Mouse (Mus musculus) retina, embryonic 14.5 days (tissue): Measurements from ENCODE around the gene Hipk1.

Experiments
- DNase-seq: peaks from one replicate; pipeline ENCODE4 v3.0.0-alpha.2; 2015; ENCODE audit warnings: low spot score

Gene Hipk1

DNA sequence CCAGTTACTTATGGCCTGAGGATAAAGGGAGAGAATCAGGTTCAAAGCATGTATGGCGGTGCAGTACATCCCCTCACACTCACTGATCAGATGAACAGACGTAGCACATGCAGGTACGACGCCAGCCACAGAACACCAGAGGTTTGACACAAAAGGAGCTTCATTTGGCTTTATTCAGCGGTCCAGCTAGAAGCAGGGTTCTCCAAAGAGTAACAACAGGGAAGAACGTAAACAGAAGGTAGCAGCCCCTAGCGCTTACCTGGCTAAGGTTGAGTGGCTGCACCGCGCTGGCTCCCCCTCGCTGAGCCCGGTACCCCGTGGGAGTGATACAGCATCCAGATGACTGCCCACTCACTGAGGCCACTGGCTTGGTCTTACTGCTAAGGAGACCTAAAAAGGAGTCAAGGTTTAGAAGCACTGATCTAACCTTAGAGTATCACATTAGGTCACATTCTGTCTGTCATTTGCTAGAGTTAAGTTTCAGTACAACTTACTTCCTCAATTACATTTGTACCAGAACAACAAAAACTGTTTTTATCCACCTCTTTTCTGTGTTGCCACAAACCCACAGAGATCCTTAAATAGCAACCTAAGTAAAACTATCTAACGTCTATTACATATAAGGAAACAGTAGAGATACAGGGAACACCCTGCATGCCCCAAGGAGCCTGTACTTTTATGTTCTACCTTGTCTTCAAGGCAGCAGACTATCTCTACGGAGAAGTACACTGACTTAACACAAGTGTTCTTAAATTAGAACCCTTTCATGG is 46.2 kb downstream of the Hipk1 start:
- no peak for DNase-seq

GRCm38 (mm10) chr3:103743208-103743607 is 48.2 kb downstream of the Hipk1 start:
- no peak for DNase-seq

GRCm38 (mm10) chr3:103740342-103740741 is 51.0 kb downstream of the Hipk1 start:
- DNase-seq, result no peak

DNA sequence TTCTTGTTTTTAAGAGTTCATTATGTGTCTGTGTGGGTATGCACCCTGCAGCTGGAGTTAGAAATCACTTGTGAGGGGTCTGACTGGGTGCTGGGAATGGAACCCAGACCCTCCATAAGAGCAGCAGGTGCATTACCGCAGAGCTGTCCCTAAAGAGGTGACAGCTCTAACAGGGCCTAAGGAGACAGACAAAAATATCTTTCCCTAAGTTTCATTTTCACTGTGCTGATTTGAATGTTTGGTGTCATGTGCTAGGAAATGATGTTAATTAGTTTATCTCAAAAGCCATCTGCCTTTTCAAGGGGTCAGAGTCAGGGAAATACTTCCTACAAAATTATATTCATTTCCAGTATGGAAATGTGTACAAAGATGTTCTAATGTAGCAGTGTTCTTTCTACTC is 52.0 kb downstream of the Hipk1 start, which contains the start of gene Gm10964:
TSS of gene Gm10964 (plus strand) at position 38 of the 400 bp plus-strand sequence.
- no peak for DNase-seq

DNA sequence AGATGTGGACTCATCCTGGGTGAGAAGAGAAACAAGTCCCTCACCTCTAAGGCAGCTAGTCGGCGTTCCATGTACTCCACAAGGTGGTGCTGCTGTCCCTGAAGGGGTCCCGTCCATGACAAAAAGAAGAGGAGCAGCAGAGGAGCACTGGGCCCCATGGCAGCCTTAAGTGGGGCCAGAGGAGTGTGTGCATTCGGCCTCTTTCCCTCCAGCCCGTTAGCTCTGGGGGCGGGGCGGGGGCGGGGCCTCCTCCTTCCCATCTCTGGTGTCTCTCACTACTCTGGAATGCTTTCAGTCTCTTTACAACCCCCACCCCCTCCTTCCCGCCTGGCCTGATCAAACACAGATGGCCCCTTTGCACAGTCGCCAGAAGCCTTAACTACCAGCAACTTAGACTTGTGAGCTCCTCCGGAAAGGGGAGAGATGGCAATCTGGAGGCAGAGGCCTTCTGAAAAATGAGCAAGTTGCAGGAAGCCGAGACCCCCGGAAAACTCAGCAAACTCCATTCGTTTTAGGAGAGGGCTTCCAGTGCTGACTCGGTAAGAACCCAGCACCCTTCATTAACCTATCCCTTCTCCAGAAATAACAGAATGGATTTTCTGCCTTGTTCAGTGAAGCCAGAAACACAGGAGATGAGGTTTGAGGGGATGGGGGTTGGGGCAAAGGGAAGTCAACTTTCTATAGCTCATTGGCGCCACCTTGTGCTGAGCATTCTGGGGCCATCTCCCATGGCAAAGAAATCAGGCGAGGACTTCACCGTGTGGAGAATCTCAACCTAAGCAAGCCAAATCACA is 53.4 kb downstream of the Hipk1 start, which contains the start of gene Olfml3:
TSS of gene Olfml3 (minus strand) at position 224 of the 794 bp plus-strand sequence.
- DNase-seq, result peak; percentile 96

DNA sequence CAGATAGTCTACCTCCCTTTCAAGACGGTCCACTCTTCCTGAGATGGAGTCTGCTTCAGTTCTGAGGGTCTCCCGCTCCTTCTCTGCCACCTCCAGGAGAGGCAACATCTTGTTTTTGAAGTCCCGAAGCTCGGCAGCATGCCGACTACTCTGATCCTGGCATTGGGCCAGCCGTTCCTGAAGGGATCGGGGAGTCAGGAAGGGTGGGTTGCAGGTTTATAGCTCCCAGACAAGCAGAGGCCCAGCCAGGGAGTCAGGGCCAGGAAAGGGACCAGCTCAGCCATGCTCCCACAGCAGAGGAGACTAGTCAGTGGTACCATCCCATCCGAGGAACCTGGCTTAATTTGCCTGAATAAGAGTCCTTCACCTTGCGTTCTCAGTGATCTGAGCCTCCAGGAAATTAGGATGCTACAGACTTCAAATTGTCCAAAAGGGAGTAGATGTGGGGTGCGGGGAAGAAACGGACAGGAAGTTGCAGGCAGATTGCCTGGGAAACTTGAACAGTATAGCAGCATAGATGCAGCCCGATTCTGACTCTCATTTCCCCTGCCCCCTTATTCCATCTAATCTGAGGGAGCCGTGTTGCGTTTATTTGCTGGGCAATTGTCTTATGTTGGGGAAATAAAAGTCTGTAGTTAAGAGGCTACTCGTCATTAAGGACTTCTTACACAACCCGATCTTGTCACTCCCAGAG is 54.2 kb downstream of the Hipk1 start:
- DNase-seq, result no peak

- DNase-seq, result no peak
These were observed 55.4 kb downstream of the Hipk1 start for GRCm38 (mm10) chr3:103735776-103736600.

- DNase-seq, result no peak
These were observed 56.5 kb downstream of the Hipk1 start for GRCm38 (mm10) chr3:103734696-103735519.

GRCm38 (mm10) chr3:103733799-103734695 is 57.3 kb downstream of the Hipk1 start:
- peak; percentile 34 for DNase-seq

DNA sequence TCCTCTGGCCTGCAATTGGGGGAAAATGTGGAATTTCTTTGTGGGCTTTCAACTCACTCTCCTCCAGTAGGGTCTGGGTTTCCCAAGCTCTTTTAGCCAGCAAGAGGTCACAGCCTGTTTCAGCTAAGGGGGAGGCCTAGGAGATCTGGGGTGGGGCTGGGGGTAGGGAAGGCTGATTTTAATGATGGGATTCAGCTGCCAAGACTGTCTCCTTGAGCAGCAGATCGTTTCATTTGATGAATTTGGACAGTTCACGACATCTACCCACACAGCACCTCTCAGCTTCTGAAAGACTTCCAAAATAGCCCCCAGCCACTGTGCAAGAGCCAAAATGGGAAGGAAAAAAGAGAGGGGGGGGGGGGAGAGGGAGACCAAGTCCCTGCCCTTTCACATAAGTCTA is 58.2 kb downstream of the Hipk1 start:
- DNase-seq, result no peak

DNA sequence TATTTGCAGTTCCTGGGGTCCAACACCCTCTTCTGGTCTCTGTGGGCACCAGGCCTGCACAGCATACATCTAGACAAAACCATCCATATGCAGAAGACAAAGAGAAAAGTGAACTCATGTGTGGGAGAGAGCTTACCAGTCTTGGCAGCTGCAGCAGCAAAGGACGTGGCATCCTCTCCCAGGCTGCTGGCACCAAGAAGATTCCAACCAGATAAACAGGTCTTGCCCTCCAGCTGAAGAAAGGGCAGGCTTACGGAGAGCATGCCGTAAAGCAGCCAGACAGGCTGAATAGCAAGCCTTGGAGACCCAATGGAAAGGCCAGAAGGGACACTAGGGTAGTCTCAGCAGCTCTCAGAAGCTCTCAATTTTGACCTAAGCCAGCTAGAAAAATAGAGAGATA is 59.2 kb downstream of the Hipk1 start:
- DNase-seq, result no peak

DNA sequence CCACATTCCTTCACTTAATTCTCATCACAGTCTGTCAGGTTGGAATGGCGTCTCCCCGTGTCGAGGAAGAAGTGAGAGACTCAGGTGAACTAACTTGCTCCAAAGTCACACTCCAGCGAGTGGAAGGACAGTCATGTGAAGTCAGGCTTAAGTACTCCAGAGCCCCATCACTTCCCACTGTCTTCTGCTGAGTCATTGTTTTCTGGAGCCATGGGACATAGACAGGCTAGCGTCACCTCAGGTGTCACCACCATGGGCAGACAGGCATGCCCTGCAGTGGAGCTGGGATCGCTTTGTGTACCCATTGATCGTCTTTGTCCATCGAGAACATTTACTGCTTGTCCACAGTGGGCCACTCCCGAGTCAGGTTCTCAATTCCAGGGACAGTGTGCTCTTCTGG is 61.5 kb downstream of the Hipk1 start:
- no peak for DNase-seq

- DNase-seq, result no peak
These were observed 63.5 kb downstream of the Hipk1 start for GRCm38 (mm10) chr3:103727813-103728326.

- no peak for DNase-seq
These were observed 64.7 kb downstream of the Hipk1 start for GRCm38 (mm10) chr3:103726642-103727041.

- no peak for DNase-seq
These were observed 67.2 kb downstream of the Hipk1 start for GRCm38 (mm10) chr3:103724137-103724536.

- no peak for DNase-seq
These were observed 72.6 kb downstream of the Hipk1 start for GRCm38 (mm10) chr3:103718728-103719127.

DNA sequence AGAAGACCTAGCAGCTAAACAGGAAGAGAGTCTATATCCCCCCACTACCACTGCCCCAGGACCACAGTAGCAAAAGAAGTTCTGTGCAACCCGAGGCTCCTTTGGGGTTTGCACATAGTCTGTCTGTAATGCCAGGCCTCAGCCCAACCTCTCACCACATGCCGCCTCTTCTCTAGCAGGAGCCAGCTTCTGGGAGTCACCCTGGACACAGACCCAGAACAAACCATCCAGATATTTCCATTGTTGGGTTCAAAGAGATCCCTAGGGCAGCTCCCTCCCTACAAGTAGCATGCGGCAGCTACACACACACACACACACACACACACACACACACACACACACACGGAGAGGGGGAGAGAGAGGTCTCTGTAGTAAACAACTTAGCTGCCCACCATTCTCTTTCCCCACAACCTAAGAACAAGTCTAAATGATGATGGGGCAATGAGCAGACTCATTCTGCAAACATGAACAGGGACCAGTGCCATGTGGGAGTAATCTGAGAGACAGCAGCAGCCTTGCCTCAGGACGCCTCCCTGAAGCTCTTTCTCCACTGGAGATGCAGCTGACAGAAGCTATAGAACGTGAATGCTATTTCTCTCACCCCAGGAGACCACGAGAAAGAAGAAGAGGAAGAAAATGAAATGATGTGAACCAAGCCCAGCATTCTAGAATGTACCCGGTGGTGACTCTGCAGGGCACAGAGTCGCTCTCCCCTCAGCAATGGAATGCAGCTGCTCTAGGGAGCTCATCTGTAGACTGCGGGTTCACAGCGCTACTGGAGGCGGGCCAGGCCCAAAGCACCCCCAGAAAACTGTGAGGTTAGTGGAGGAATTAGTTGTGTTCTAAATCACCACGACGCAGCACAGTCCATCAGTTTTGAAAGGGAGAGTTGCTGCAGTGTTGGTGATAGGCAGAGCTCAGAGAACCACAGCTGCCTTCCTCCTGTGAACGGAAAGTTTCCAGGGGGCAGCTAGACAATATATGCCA is 74.3 kb downstream of the Hipk1 start:
- no peak for DNase-seq
